Mouse (Mus musculus): ENCODE measurements around the gene C130050O18Rik. TPM values are rescaled to one million over a fixed set of nuclear protein-coding genes. Genes with fewer than 3 reads are reported as not detected.
A peak's percentile ranks its signal among the peaks of the same experiment; 100 is the strongest.

C130050O18Rik gene
- polyA plus RNA-seq, 1 experiment from 2014 or later, result 0.26 TPM

GRCm38 (mm10) chr5:139455166-139455565 lies 50.1 kb downstream of the C130050O18Rik start:
- Histone ChIP-seq H3K36me3 (ENCODE audit: control insufficient read depth, insufficient read depth, low read length) (peaks cover 2% of the 10 kb centered on the region), H3K4me2 (ENCODE audit: low read length) (no peak overlapping the region), H3K27me3 (replicated peaks; ENCODE audit: control insufficient read depth, insufficient read depth, low read length) (no peaks in the 10 kb centered on the region), H3K27ac (ENCODE audit: low read depth, low read length) (no peak overlapping the region), H3K4me1 (ENCODE audit: control insufficient read depth, insufficient read depth, low read depth, low read length) (peaks cover 10% of the 10 kb centered on the region), H3K9ac (ENCODE audit: low read depth, low read length) (no peak overlapping the region), H3K4me3 (ENCODE audit: low read length) (no peak overlapping the region), H3K9me3 (ENCODE audit: control insufficient read depth, low read length) (no peaks in the 10 kb centered on the region)
- no peak for ATAC-seq
- WGBS, result 93% methylated on average over 12 of the region's 12 CpGs

GRCm38 (mm10) chr5:139457241-139457640 lies 52.2 kb downstream of the C130050O18Rik start:
- H3K27ac ChIP-seq (ENCODE audit: low read depth, low read length), result no peak overlapping the region
- 90% methylated on average over 8 of the region's 8 CpGs for WGBS
- H3K4me2 ChIP-seq (ENCODE audit: low read length), result no peak overlapping the region
- H3K36me3 ChIP-seq (ENCODE audit: control insufficient read depth, insufficient read depth, low read length), result peaks cover 2% of the 10 kb centered on the region
- peaks cover 15% of the 10 kb centered on the region for H3K4me1 ChIP-seq (ENCODE audit: control insufficient read depth, insufficient read depth, low read depth, low read length)
- ATAC-seq, result no peak
- no peak overlapping the region for H3K9ac ChIP-seq (ENCODE audit: low read depth, low read length)
- H3K4me3 ChIP-seq (ENCODE audit: low read length), result no peak overlapping the region
- no peaks in the 10 kb centered on the region for H3K9me3 ChIP-seq (ENCODE audit: control insufficient read depth, low read length)
- H3K27me3 ChIP-seq (replicated peaks; ENCODE audit: control insufficient read depth, insufficient read depth, low read length), result no peaks in the 10 kb centered on the region

GRCm38 (mm10) chr5:139459938-139460337 lies 54.9 kb downstream of the C130050O18Rik start:
- Histone ChIP-seq H3K4me1 (ENCODE audit: control insufficient read depth, insufficient read depth, low read depth, low read length) (peaks cover 15% of the 10 kb centered on the region), H3K9ac (ENCODE audit: low read depth, low read length) (peak overlapping the region; percentile 71), H3K36me3 (ENCODE audit: control insufficient read depth, insufficient read depth, low read length) (no peaks in the 10 kb centered on the region; the same call in 1 of the 2 replicates), H3K27me3 (replicated peaks; ENCODE audit: control insufficient read depth, insufficient read depth, low read length) (no peaks in the 10 kb centered on the region), H3K9me3 (ENCODE audit: control insufficient read depth, low read length) (no peaks in the 10 kb centered on the region), H3K27ac (ENCODE audit: low read depth, low read length) (no peak overlapping the region), H3K4me2 (ENCODE audit: low read length) (peak overlapping the region; percentile 94), H3K4me3 (ENCODE audit: low read length) (peak overlapping the region; percentile 71)
- WGBS, result 8% methylated on average over 10 of the region's 10 CpGs
- ATAC-seq, result no peak

DNA sequence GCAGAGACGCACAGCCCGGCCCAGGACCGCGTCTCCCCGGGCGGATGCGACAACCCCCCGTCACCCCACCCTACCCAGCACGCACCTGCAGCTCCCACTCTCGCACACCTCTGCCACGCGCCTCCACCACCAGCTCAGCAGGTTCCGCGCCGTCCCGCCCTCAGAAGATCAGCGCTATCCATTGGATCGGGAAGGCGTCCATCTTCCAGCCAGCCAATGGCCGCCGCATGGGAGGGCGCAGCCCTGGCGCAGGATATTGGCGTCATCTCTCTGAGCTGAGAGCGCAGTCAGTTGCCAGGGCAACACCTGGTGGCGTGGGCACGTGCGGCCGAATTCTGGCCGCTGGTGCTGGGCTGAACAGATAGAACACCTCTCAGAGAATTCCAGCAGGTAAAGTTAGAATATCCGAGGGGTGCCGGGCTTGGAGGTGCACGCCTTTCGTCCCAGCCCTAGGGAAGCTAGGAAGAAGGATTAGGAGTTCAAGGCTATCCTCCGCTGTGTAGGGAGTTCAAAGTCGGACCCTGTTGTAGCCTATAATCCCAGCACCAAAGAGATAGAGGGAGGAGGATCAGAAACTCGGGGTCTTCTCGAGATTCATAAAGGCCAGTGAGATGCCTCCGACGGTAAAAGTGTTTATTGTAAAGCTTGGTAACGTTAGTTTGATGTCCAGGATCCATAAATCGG lies 55.4 kb downstream of the C130050O18Rik start, which contains the start of gene 3110082I17Rik:
3110082I17Rik (minus strand) TSS at position 144 of the 684 bp plus-strand sequence.
- no peaks in the 10 kb centered on the region for H3K9me3 ChIP-seq (ENCODE audit: control insufficient read depth, low read length)
- H3K36me3 ChIP-seq (ENCODE audit: control insufficient read depth, insufficient read depth, low read length), result no peaks in the 10 kb centered on the region
- no peaks in the 10 kb centered on the region for H3K27me3 ChIP-seq (replicated peaks; ENCODE audit: control insufficient read depth, insufficient read depth, low read length)
- peak within 1 kb of the TSS; percentile 71 for H3K4me3 ChIP-seq (ENCODE audit: low read length)
- peak within 1 kb of the TSS; percentile 71 for H3K9ac ChIP-seq (ENCODE audit: low read depth, low read length)
- ATAC-seq, result peak; percentile 99
- H3K4me1 ChIP-seq (ENCODE audit: control insufficient read depth, insufficient read depth, low read depth, low read length), result peaks cover 15% of the 10 kb centered on the region
- WGBS, result 3% methylated on average over 42 of the region's 42 CpGs
- no peak within 1 kb of the TSS for H3K27ac ChIP-seq (ENCODE audit: low read depth, low read length)
- peak within 1 kb of the TSS; percentile 94 for H3K4me2 ChIP-seq (ENCODE audit: low read length)

GRCm38 (mm10) chr5:139464874-139465273 lies 59.8 kb downstream of the C130050O18Rik start:
- no peak overlapping the region for H3K27ac ChIP-seq (ENCODE audit: low read depth, low read length)
- no peak overlapping the region for H3K9ac ChIP-seq (ENCODE audit: low read depth, low read length)
- H3K4me1 ChIP-seq (ENCODE audit: control insufficient read depth, insufficient read depth, low read depth, low read length), result peaks cover 6% of the 10 kb centered on the region
- no peaks in the 10 kb centered on the region for H3K36me3 ChIP-seq (ENCODE audit: control insufficient read depth, insufficient read depth, low read length)
- H3K27me3 ChIP-seq (replicated peaks; ENCODE audit: control insufficient read depth, insufficient read depth, low read length), result no peaks in the 10 kb centered on the region
- 78% methylated on average over 4 of the region's 4 CpGs for WGBS
- no peaks in the 10 kb centered on the region for H3K9me3 ChIP-seq (ENCODE audit: control insufficient read depth, low read length)
- no peak overlapping the region for H3K4me2 ChIP-seq (ENCODE audit: low read length)
- H3K4me3 ChIP-seq (ENCODE audit: low read length), result no peak overlapping the region
- no peak for ATAC-seq

MicroRNA genes within 50 kb of the gene (microRNA counts, 519-probe panel; counts per million panel counts)
- microRNA mmu-miR-339-3p, result 602 counts per million, percentile 2 among the panel's probes with 10 or more counts
- 703 counts per million, percentile 3 among the panel's probes with 10 or more counts for microRNA mmu-miR-339-5p

Small RNAs within 50 kb of the gene (microRNA-seq; reads per million reads assigned to microRNA genes)
- 349 reads per million, percentile 66 among the genes with 10 or more reads in this experiment for gene Mir339

Other genes with a start within 250 kb of the C130050O18Rik start
- 40.9 and 44.7 TPM in 2 replicates for gene Sun1, start 204.6 kb upstream of the C130050O18Rik start, polyA plus RNA-seq (2015; fragmentation: Nextera tagmentation; extraction: Ambion mirVana)
- gene Get4, start 153.0 kb upstream of the C130050O18Rik start, polyA plus RNA-seq (2015; fragmentation: Nextera tagmentation; extraction: Ambion mirVana), result 124 and 125 TPM in 2 replicates
- gene Adap1, start 79.7 kb upstream of the C130050O18Rik start, polyA plus RNA-seq (2015; fragmentation: Nextera tagmentation; extraction: Ambion mirVana), result 57.5 and 66.5 TPM in 2 replicates
- 95.1 and 98.6 TPM in 2 replicates for gene Cox19, start 53.9 kb upstream of the C130050O18Rik start, polyA plus RNA-seq (2015; fragmentation: Nextera tagmentation; extraction: Ambion mirVana)
- not detected in 2 replicates for gene Cyp2w1, start 52.7 kb upstream of the C130050O18Rik start, polyA plus RNA-seq (2015; fragmentation: Nextera tagmentation; extraction: Ambion mirVana)
- gene Gpr146, start 27.6 kb upstream of the C130050O18Rik start, polyA plus RNA-seq (2015; fragmentation: Nextera tagmentation; extraction: Ambion mirVana), result 3.1 and 4.0 TPM in 2 replicates
- 7.8 and 9.4 TPM in 2 replicates for gene Gper1, start 17.9 kb downstream of the C130050O18Rik start, polyA plus RNA-seq (2015; fragmentation: Nextera tagmentation; extraction: Ambion mirVana)
- 18.4 and 20.3 TPM in 2 replicates for gene 3110082I17Rik, start 55.2 kb downstream of the C130050O18Rik start, polyA plus RNA-seq (2015; fragmentation: Nextera tagmentation; extraction: Ambion mirVana)
- gene Zfand2a, start 79.3 kb downstream of the C130050O18Rik start, polyA plus RNA-seq (2015; fragmentation: Nextera tagmentation; extraction: Ambion mirVana), result 24.5 and 29.3 TPM in 2 replicates
- 24.9 and 26.7 TPM in 2 replicates for gene Uncx, start 138.2 kb downstream of the C130050O18Rik start, polyA plus RNA-seq (2015; fragmentation: Nextera tagmentation; extraction: Ambion mirVana)

Data from hindbrain, embryonic 16.5 days (tissue).